Mouse (Mus musculus) hindbrain, embryonic 11.5 days (tissue): ENCODE results near the gene Asic5. TPM values are rescaled to one million over a fixed set of nuclear protein-coding genes. Genes with fewer than 3 reads are reported as not detected.

Experiments
- ATAC-seq: fragments of 200-750 bp; cut with Nextera tagmentation; 2 replicates; pipeline ENCODE4 v1.8.0; 2017; ENCODE audit warnings: mild to moderate bottlenecking, moderate TSS enrichment, moderate library complexity; ENCODE audit not compliant: low FRiP score
- DNase-seq: peaks from one replicate; pipeline ENCODE4 v3.0.0-alpha.2; 2015; ENCODE audit warnings: low spot score
- H3K27ac ChIP-seq: fragments of 300-500 bp; sonication (generic); 2 replicates; pipeline ENCODE4 v1.5.1; 2014; ENCODE audit warnings: mild to moderate bottlenecking, low read depth, low read length
- H3K27me3 ChIP-seq: fragments of 300-500 bp; sonication (generic); 2 replicates; pipeline ENCODE4 v1.6.1; 2014; ENCODE audit warnings: mild to moderate bottlenecking, low read length, moderate library complexity, mixed read lengths; ENCODE audit not compliant: control insufficient read depth, insufficient read depth
- H3K36me3 ChIP-seq: fragments of 300-500 bp; sonication (generic); 2 replicates; pipeline ENCODE4 v1.6.1; 2014; ENCODE audit warnings: mild to moderate bottlenecking, low read length, moderate library complexity, mixed read lengths; ENCODE audit not compliant: control insufficient read depth, insufficient read depth
- H3K4me1 ChIP-seq: fragments of 300-500 bp; sonication (generic); replicated peaks from 2 replicates; pipeline ENCODE4 v1.6.1; 2014; ENCODE audit warnings: low read length, mixed read lengths; ENCODE audit not compliant: control insufficient read depth, insufficient read depth
- H3K4me2 ChIP-seq: fragments of 300-500 bp; sonication (generic); replicated peaks from 2 replicates; pipeline ENCODE4 v1.6.1; 2014; ENCODE audit warnings: mild to moderate bottlenecking, low read depth, low read length
- H3K4me3 ChIP-seq: fragments of 300-500 bp; sonication (generic); 2 replicates; pipeline ENCODE4 v1.5.1; 2014; ENCODE audit warnings: low read depth, low read length
- H3K9ac ChIP-seq: fragments of 300-500 bp; sonication (generic); 2 replicates; pipeline ENCODE4 v1.6.1; 2014; ENCODE audit warnings: low read depth, low read length
- H3K9me3 ChIP-seq: fragments of 300-500 bp; sonication (generic); 2 replicates; pipeline ENCODE4 v1.6.1; 2016; ENCODE audit warnings: low read length; ENCODE audit not compliant: control insufficient read depth
- WGBS: fragments of 180-500 bp; shearing (Covaris S2); extraction: QIAGEN DNeasy Blood & Tissue Kit; methylation state at CpG from one replicate; pipeline ENCODE4 v1.1.7; 2014; 5-methylcytosine and 5-hydroxymethylcytosine counted together
- polyA plus RNA-seq: library from polyadenylated mRNA; unstranded; fragments of >200 nt; fragmentation: Nextera tagmentation; extraction: Ambion mirVana; gene quantifications from 2 replicates; pipeline ENCODE4 v1.2.1, GENCODE M21; 2014

Asic5 gene
- polyA plus RNA-seq, 1 experiment from 2014 or later: not detected

GRCm38 (mm10) chr3:82027286-82027685 is 45.2 kb downstream of the Asic5 start:
- H3K27ac ChIP-seq: no peak overlapping the region
- no peak overlapping the region for H3K9ac ChIP-seq
- ATAC-seq (no peak), DNase-seq (no peak)
- no peak overlapping the region for H3K4me3 ChIP-seq
- 79% methylated on average over 1 of the region's 1 CpGs for WGBS
- H3K4me2 ChIP-seq: no peak overlapping the region
- H3K27me3 ChIP-seq: no peaks in the 10 kb centered on the region
- H3K9me3 ChIP-seq: no peaks in the 10 kb centered on the region
- no peaks in the 10 kb centered on the region for H3K4me1 ChIP-seq
- no peaks in the 10 kb centered on the region for H3K36me3 ChIP-seq

GRCm38 (mm10) chr3:82029229-82029628 is 47.1 kb downstream of the Asic5 start:
- peak; percentile 86 for ATAC-seq
- WGBS: 4% methylated on average over 3 of the region's 3 CpGs
- Histone ChIP-seq H3K27me3 (no peaks in the 10 kb centered on the region), H3K4me1 (no peaks in the 10 kb centered on the region), H3K9me3 (no peaks in the 10 kb centered on the region), H3K27ac (no peak overlapping the region), H3K36me3 (no peaks in the 10 kb centered on the region), H3K9ac (no peak overlapping the region), H3K4me3 (no peak overlapping the region), H3K4me2 (no peak overlapping the region)
- peak; percentile 56 for DNase-seq

DNA sequence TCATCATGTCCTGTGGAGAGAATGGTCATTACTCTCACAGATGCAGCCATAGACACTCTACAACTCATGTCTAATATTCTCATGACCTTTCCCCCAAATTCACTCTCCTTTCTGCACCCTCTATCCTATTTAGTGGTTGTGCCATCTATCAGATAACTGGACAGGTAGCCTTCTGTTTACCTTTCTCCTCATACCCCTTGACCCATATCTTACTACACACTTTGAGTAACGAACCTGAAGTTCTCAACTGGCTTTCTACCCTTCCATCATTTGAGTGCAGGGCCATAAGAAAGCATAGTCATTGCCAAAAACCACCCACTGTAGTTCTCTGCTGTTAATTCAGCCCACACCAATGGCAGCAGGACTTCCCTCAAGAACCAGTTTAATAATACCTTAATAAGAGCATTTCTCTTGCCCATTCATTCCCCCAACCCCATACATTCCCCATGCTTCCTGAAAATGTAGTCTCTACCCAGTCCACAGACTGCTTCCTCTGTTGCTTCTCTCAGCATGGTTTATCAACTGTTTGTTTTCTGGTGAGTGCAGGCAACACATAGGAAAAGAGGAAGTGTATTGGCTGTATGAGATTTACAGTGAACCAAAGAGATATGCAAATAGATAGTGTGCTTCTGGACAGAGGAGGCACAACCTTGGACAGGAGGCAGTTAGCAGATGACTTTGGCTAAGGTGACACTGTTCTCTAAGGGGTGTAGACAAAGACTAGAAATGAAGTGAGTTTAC is 48.1 kb downstream of the Asic5 start:
- no peak for ATAC-seq
- Histone ChIP-seq H3K36me3 (no peaks in the 10 kb centered on the region), H3K4me2 (no peak overlapping the region), H3K4me3 (no peak overlapping the region), H3K4me1 (no peaks in the 10 kb centered on the region), H3K27me3 (no peaks in the 10 kb centered on the region), H3K27ac (no peak overlapping the region), H3K9me3 (no peaks in the 10 kb centered on the region), H3K9ac (no peak overlapping the region)
- 78% methylated on average over 1 of the region's 1 CpGs for WGBS
- no peak for DNase-seq

GRCm38 (mm10) chr3:82036262-82037044 is 54.4 kb downstream of the Asic5 start:
- DNase-seq (no peak), ATAC-seq (no peak)
- Histone ChIP-seq H3K4me2 (no peak overlapping the region), H3K27ac (no peak overlapping the region), H3K9me3 (no peaks in the 10 kb centered on the region), H3K4me3 (no peak overlapping the region), H3K9ac (no peak overlapping the region), H3K36me3 (no peaks in the 10 kb centered on the region), H3K27me3 (no peaks in the 10 kb centered on the region), H3K4me1 (no peaks in the 10 kb centered on the region)
- 92% methylated on average over 2 of the region's 2 CpGs for WGBS

DNA sequence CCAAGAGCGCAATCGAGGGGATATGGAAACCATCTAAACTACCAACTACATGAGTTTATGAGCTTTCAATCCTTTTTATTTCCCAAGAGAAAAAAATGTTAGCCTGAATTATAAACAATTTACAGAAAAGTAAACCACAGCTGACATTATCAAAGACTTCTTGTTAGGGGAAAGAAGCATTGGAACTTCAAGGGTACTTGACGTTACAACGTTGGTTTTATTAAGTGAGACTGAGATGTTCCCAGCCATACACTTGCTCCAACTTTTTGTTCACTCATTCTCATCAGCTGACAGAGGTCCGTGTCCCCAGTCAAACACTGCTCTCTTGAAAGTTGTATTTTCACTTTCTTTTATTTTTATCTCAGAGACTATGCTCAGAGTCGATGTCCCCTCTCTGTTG is 61.6 kb downstream of the Asic5 start:
- DNase-seq (no peak), ATAC-seq (no peak)
- Histone ChIP-seq H3K4me1 (no peaks in the 10 kb centered on the region), H3K4me2 (no peak overlapping the region), H3K9ac (no peak overlapping the region), H3K36me3 (no peaks in the 10 kb centered on the region), H3K27me3 (no peaks in the 10 kb centered on the region), H3K4me3 (no peak overlapping the region), H3K27ac (no peak overlapping the region), H3K9me3 (no peaks in the 10 kb centered on the region)
- WGBS: 87% methylated on average over 6 of the region's 6 CpGs

GRCm38 (mm10) chr3:82044902-82045301 is 62.8 kb downstream of the Asic5 start:
- Histone ChIP-seq H3K36me3 (no peaks in the 10 kb centered on the region), H3K9me3 (no peaks in the 10 kb centered on the region), H3K4me3 (no peak overlapping the region), H3K4me2 (no peak overlapping the region), H3K27me3 (no peaks in the 10 kb centered on the region), H3K4me1 (no peaks in the 10 kb centered on the region), H3K9ac (no peak overlapping the region), H3K27ac (no peak overlapping the region)
- DNase-seq: no peak
- no peak for ATAC-seq
- WGBS: 88% methylated on average over 5 of the region's 5 CpGs

GRCm38 (mm10) chr3:82046087-82046486 is 64.0 kb downstream of the Asic5 start:
- Histone ChIP-seq H3K4me2 (no peak overlapping the region), H3K4me1 (no peaks in the 10 kb centered on the region), H3K9ac (no peak overlapping the region), H3K27me3 (no peaks in the 10 kb centered on the region), H3K27ac (no peak overlapping the region), H3K36me3 (no peaks in the 10 kb centered on the region), H3K9me3 (no peaks in the 10 kb centered on the region), H3K4me3 (no peak overlapping the region)
- 92% methylated on average over 8 of the region's 8 CpGs for WGBS
- ATAC-seq (no peak), DNase-seq (no peak)

DNA sequence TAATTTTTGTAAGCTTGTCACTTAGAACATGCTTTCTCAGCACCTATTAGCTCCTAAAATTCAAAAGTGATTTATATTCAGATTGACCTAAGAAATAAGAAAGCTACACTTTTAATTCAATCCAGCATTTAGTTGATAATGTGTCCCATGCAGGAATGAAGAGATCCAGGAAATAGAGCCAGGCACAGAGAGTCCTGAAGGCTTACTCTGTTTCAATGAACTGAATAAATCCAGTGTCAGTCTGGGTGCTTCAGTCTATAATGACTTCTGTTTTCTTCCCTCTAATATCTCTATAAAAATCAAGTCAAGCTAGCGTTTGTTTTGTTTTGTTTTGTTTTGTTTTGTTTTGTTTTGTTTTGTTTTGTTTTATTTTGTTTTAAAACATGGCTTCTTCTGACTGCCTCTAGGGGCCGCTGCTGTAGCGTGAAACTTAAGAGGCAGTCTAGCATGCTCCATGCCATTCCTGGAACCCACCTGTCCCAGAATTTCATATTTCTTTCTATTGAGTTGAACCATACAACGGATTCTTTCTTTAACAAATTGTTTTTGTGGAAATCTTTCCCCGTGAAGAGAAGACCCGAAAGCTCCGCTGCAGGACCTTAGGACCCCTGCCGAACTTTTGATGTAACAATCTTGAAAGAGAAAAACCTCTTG is 65.1 kb downstream of the Asic5 start:
- 32% methylated on average over 8 of the region's 8 CpGs for WGBS

More for the DNA sequence above, 65.1 kb downstream of the Asic5 start:
- Histone ChIP-seq H3K4me2 (no peak overlapping the region), H3K36me3 (no peaks in the 10 kb centered on the region), H3K4me3 (no peak overlapping the region), H3K9me3 (no peaks in the 10 kb centered on the region), H3K4me1 (no peaks in the 10 kb centered on the region), H3K27ac (no peak overlapping the region), H3K9ac (no peak overlapping the region), H3K27me3 (no peaks in the 10 kb centered on the region)
- peak; percentile 77 for ATAC-seq
- DNase-seq: peak; percentile 58
